Mouse (Mus musculus): ENCODE results near the gene Gipc1. TPM values are rescaled to one million over a fixed set of nuclear protein-coding genes. Genes with fewer than 3 reads are reported as not detected.

Gipc1 gene
- not detected in 2 replicates for polyA plus RNA-seq (2012; ENCODE audit: insufficient read depth, insufficient read length, low replicate concordance, missing spikeins)

GRCm38 (mm10) chr8:83652030-83652743 lies at the start of gene Gipc1:
Gene Gipc1, plus strand, starts transcription at chr8:83652677.
- WGBS = 2% methylated on average over 50 of the region's 50 CpGs
- peak within 1 kb of the TSS; percentile 64 for H3K27ac ChIP-seq (ENCODE audit: insufficient read depth, low read depth, low read length)
- H3K4me3 ChIP-seq (ENCODE audit: insufficient read depth, low read depth, low read length) = peak within 1 kb of the TSS; percentile 91
- TF ChIP-seq CTCF (IDR thresholded peaks at IDR 0.05; ENCODE audit: insufficient read depth, low read depth, low read length) (no peak), POLR2A (IDR thresholded peaks at IDR 0.05; ENCODE audit: insufficient read depth, low read depth, low read length) (peak; percentile 75)
- H3K4me1 ChIP-seq (ENCODE audit: control insufficient read depth, insufficient read depth, low read length) = peaks cover 13% of the 10 kb centered on the region

- TF ChIP-seq CTCF (IDR thresholded peaks at IDR 0.05; ENCODE audit: insufficient read depth, low read depth, low read length) (no peak), POLR2A (IDR thresholded peaks at IDR 0.05; ENCODE audit: insufficient read depth, low read depth, low read length) (peak; percentile 84)
- Histone ChIP-seq H3K27ac (ENCODE audit: insufficient read depth, low read depth, low read length) (peak within 1 kb of the TSS; percentile 89), H3K4me3 (ENCODE audit: insufficient read depth, low read depth, low read length) (peak within 1 kb of the TSS; percentile 83), H3K4me1 (ENCODE audit: control insufficient read depth, insufficient read depth, low read length) (peaks cover 19% of the 10 kb centered on the region)
- WGBS = under 1% methylated on average over 69 of the region's 69 CpGs
Observed at GRCm38 (mm10) chr8:83607661-83608397, 44.6 kb upstream of the Gipc1 start, which contains the start of the genes Tecr and Dnajb1. Gene Tecr, minus strand, starts transcription at chr8:83607971. Gene Dnajb1, plus strand, starts transcription at chr8:83608193.

- WGBS = under 1% methylated on average over 51 of the region's 51 CpGs
- TF ChIP-seq CTCF (IDR thresholded peaks at IDR 0.05; ENCODE audit: insufficient read depth, low read depth, low read length) = no peak
- no peak for TF ChIP-seq POLR2A (IDR thresholded peaks at IDR 0.05; ENCODE audit: insufficient read depth, low read depth, low read length)
- Histone ChIP-seq H3K27ac (ENCODE audit: insufficient read depth, low read depth, low read length) (peak overlapping the region; percentile 89), H3K4me1 (ENCODE audit: control insufficient read depth, insufficient read depth, low read length) (peaks cover 19% of the 10 kb centered on the region), H3K4me3 (ENCODE audit: insufficient read depth, low read depth, low read length) (peak overlapping the region; percentile 83)
Observed at GRCm38 (mm10) chr8:83608398-83608829, 44.1 kb upstream of the Gipc1 start.

- peaks cover 19% of the 10 kb centered on the region for H3K4me1 ChIP-seq (ENCODE audit: control insufficient read depth, insufficient read depth, low read length)
- 0 out of 2 replicates have a peak overlapping the region, but pooled peaks have one; percentile 89 for H3K27ac ChIP-seq (ENCODE audit: insufficient read depth, low read depth, low read length)
- peak overlapping the region; percentile 83; the same call in 1 of the 2 replicates for H3K4me3 ChIP-seq (ENCODE audit: insufficient read depth, low read depth, low read length)
- no peak for TF ChIP-seq POLR2A (IDR thresholded peaks at IDR 0.05; ENCODE audit: insufficient read depth, low read depth, low read length)
- WGBS = 12% methylated on average over 9 of the region's 9 CpGs
Observed at GRCm38 (mm10) chr8:83609086-83609485, 43.4 kb upstream of the Gipc1 start.

- TF ChIP-seq POLR2A (IDR thresholded peaks at IDR 0.05; ENCODE audit: insufficient read depth, low read depth, low read length) = no peak
- TF ChIP-seq CTCF (IDR thresholded peaks at IDR 0.05; ENCODE audit: insufficient read depth, low read depth, low read length) = no peak
- Histone ChIP-seq H3K27ac (ENCODE audit: insufficient read depth, low read depth, low read length) (no peak overlapping the region), H3K4me3 (ENCODE audit: insufficient read depth, low read depth, low read length) (peak overlapping the region; percentile 9; the same call in 1 of the 2 replicates), H3K4me1 (ENCODE audit: control insufficient read depth, insufficient read depth, low read length) (peaks cover 19% of the 10 kb centered on the region)
- WGBS = 92% methylated on average over 10 of the region's 10 CpGs
Observed at GRCm38 (mm10) chr8:83609547-83610180, 42.8 kb upstream of the Gipc1 start.

GRCm38 (mm10) chr8:83611921-83612320 lies 40.6 kb upstream of the Gipc1 start:
- Histone ChIP-seq H3K27ac (ENCODE audit: insufficient read depth, low read depth, low read length) (no peak overlapping the region), H3K4me3 (ENCODE audit: insufficient read depth, low read depth, low read length) (no peak overlapping the region), H3K4me1 (ENCODE audit: control insufficient read depth, insufficient read depth, low read length) (peaks cover 19% of the 10 kb centered on the region)
- no peak for TF ChIP-seq CTCF (IDR thresholded peaks at IDR 0.05; ENCODE audit: insufficient read depth, low read depth, low read length)
- TF ChIP-seq POLR2A (IDR thresholded peaks at IDR 0.05; ENCODE audit: insufficient read depth, low read depth, low read length) = no peak
- 93% methylated on average over 4 of the region's 4 CpGs for WGBS

GRCm38 (mm10) chr8:83613695-83614094 lies 38.8 kb upstream of the Gipc1 start:
- Histone ChIP-seq H3K4me3 (ENCODE audit: insufficient read depth, low read depth, low read length) (no peak overlapping the region), H3K4me1 (ENCODE audit: control insufficient read depth, insufficient read depth, low read length) (peaks cover 19% of the 10 kb centered on the region), H3K27ac (ENCODE audit: insufficient read depth, low read depth, low read length) (no peak overlapping the region)
- 95% methylated on average over 4 of the region's 4 CpGs for WGBS
- TF ChIP-seq CTCF (IDR thresholded peaks at IDR 0.05; ENCODE audit: insufficient read depth, low read depth, low read length) (no peak), POLR2A (IDR thresholded peaks at IDR 0.05; ENCODE audit: insufficient read depth, low read depth, low read length) (no peak)

GRCm38 (mm10) chr8:83616625-83617024 lies 35.9 kb upstream of the Gipc1 start:
- Histone ChIP-seq H3K4me1 (ENCODE audit: control insufficient read depth, insufficient read depth, low read length) (no peaks in the 10 kb centered on the region), H3K27ac (ENCODE audit: insufficient read depth, low read depth, low read length) (no peak overlapping the region), H3K4me3 (ENCODE audit: insufficient read depth, low read depth, low read length) (no peak overlapping the region)
- TF ChIP-seq CTCF (IDR thresholded peaks at IDR 0.05; ENCODE audit: insufficient read depth, low read depth, low read length) (no peak), POLR2A (IDR thresholded peaks at IDR 0.05; ENCODE audit: insufficient read depth, low read depth, low read length) (no peak)

Data from olfactory bulb, adult 2 months (tissue).